Mouse (Mus musculus): ENCODE results near the gene Bhlhb9.

DNA sequence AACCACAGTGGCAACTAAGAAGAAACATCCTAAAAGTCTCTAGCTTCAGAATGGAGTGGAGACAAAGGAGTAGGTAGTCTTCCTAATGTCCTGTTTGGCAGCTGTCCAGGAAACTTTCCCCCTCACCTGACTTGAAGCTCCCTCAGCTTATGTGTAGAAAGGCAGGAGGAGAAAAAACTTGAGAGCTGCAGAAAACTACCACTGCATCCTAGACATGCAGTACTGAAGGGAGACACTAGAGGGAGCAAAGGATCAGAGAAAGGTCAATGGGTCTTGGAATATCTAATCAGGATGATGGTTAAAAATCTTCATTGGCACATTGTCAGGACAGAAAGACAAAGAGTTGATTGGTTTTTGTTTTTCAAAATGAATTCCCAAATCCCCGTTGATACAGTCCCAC is 8.4 kb downstream of the Bhlhb9 start:
- TF ChIP-seq CTCF (IDR thresholded peaks at IDR 0.05; ENCODE audit: borderline replicate concordance, control insufficient read depth, extremely low read depth, insufficient read depth, low read length, poor library complexity): no peak
- TF ChIP-seq POLR2A (IDR thresholded peaks at IDR 0.05; ENCODE audit: control insufficient read depth, extremely low read depth, insufficient read depth, low read length, poor library complexity): no peak
